Mouse (Mus musculus): ENCODE data around the gene Slc30a10.

GRCm38 (mm10) chr1:185462889-185463288 lies 8.2 kb downstream of the Slc30a10 start:
- TF ChIP-seq POLR2A (IDR thresholded peaks at IDR 0.05; ENCODE audit: extremely low read depth, insufficient read depth, low read length), result no peak
- no peak for TF ChIP-seq CTCF (IDR thresholded peaks at IDR 0.05; ENCODE audit: extremely low read depth, insufficient read depth, low read length)

All from cortical plate, adult 2 months (tissue).